Mouse (Mus musculus): ENCODE results near the gene Serpinb1a. TPM values are rescaled to one million over a fixed set of nuclear protein-coding genes. Genes with fewer than 3 reads are reported as not detected.

The Serpinb1a gene
- polyA plus RNA-seq, 1 experiment from 2014 or later = 1.7 TPM

GRCm38 (mm10) chr13:32832776-32833175, 18.2 kb downstream of the Serpinb1a start:
- Histone ChIP-seq H3K4me3 (no peak overlapping the region), H3K27me3 (no peaks in the 10 kb centered on the region), H3K4me2 (no peak overlapping the region), H3K9ac (no peak overlapping the region), H3K9me3 (no peaks in the 10 kb centered on the region), H3K4me1 (replicated peaks) (no peaks in the 10 kb centered on the region), H3K27ac (replicated peaks) (no peak overlapping the region), H3K36me3 (no peaks in the 10 kb centered on the region)
- no peak for ATAC-seq (ENCODE audit: low FRiP score, low read depth)
- WGBS = 71% methylated on average over 3 of the region's 3 CpGs

GRCm38 (mm10) chr13:32831505-32832273, 19.3 kb downstream of the Serpinb1a start:
- WGBS = 86% methylated on average over 3 of the region's 3 CpGs
- Histone ChIP-seq H3K4me1 (replicated peaks) (no peaks in the 10 kb centered on the region), H3K9me3 (no peaks in the 10 kb centered on the region), H3K27ac (replicated peaks) (no peak overlapping the region), H3K4me2 (no peak overlapping the region), H3K9ac (no peak overlapping the region), H3K4me3 (no peak overlapping the region), H3K36me3 (no peaks in the 10 kb centered on the region), H3K27me3 (no peaks in the 10 kb centered on the region)
- no peak for ATAC-seq (ENCODE audit: low FRiP score, low read depth)

- Histone ChIP-seq H3K27ac (replicated peaks) (no peak overlapping the region), H3K4me2 (no peak overlapping the region), H3K9ac (no peak overlapping the region), H3K9me3 (no peaks in the 10 kb centered on the region), H3K4me1 (replicated peaks) (no peaks in the 10 kb centered on the region), H3K36me3 (no peaks in the 10 kb centered on the region), H3K4me3 (no peak overlapping the region), H3K27me3 (no peaks in the 10 kb centered on the region)
- WGBS = 91% methylated on average over 4 of the region's 4 CpGs
- ATAC-seq (ENCODE audit: low FRiP score, low read depth) = no peak
Observed at GRCm38 (mm10) chr13:32828886-32829285, 22.1 kb downstream of the Serpinb1a start.

GRCm38 (mm10) chr13:32827951-32828350, 23.0 kb downstream of the Serpinb1a start:
- H3K9me3 ChIP-seq = no peaks in the 10 kb centered on the region
- no peaks in the 10 kb centered on the region for H3K27me3 ChIP-seq
- 0 out of 2 replicates have a peak, but pooled peaks have one; percentile 35 for ATAC-seq (ENCODE audit: low FRiP score, low read depth)
- H3K4me2 ChIP-seq = no peak overlapping the region
- no peak overlapping the region for H3K27ac ChIP-seq (replicated peaks)
- no peaks in the 10 kb centered on the region for H3K4me1 ChIP-seq (replicated peaks)
- no peaks in the 10 kb centered on the region for H3K36me3 ChIP-seq
- no peak overlapping the region for H3K4me3 ChIP-seq
- WGBS = 53% methylated on average over 4 of the region's 4 CpGs
- no peak overlapping the region for H3K9ac ChIP-seq

GRCm38 (mm10) chr13:32827111-32827822, 23.7 kb downstream of the Serpinb1a start:
- no peaks in the 10 kb centered on the region for H3K9me3 ChIP-seq
- no peaks in the 10 kb centered on the region for H3K4me1 ChIP-seq (replicated peaks)
- no peak overlapping the region for H3K27ac ChIP-seq (replicated peaks)
- 85% methylated on average over 3 of the region's 3 CpGs for WGBS
- peaks cover 4% of the 10 kb centered on the region; the same call in 1 of the 2 replicates for H3K36me3 ChIP-seq
- no peak overlapping the region for H3K9ac ChIP-seq
- no peak overlapping the region for H3K4me2 ChIP-seq
- H3K27me3 ChIP-seq = no peaks in the 10 kb centered on the region
- H3K4me3 ChIP-seq = no peak overlapping the region
- no peak for ATAC-seq (ENCODE audit: low FRiP score, low read depth)

- no peak overlapping the region for H3K27ac ChIP-seq (replicated peaks)
- H3K27me3 ChIP-seq = no peaks in the 10 kb centered on the region
- no peak overlapping the region for H3K9ac ChIP-seq
- no peak for ATAC-seq (ENCODE audit: low FRiP score, low read depth)
- H3K9me3 ChIP-seq = no peaks in the 10 kb centered on the region
- H3K4me2 ChIP-seq = no peak overlapping the region
- no peaks in the 10 kb centered on the region for H3K4me1 ChIP-seq (replicated peaks)
- H3K36me3 ChIP-seq = peaks cover 19% of the 10 kb centered on the region
- WGBS = 93% methylated on average over 8 of the region's 8 CpGs
- no peak overlapping the region for H3K4me3 ChIP-seq
Observed at GRCm38 (mm10) chr13:32825546-32825945, 25.4 kb downstream of the Serpinb1a start.

- H3K4me1 ChIP-seq (replicated peaks) = no peaks in the 10 kb centered on the region
- peaks cover 24% of the 10 kb centered on the region for H3K36me3 ChIP-seq
- no peaks in the 10 kb centered on the region for H3K9me3 ChIP-seq
- H3K27me3 ChIP-seq = no peaks in the 10 kb centered on the region
- H3K4me3 ChIP-seq = no peak overlapping the region
- no peak overlapping the region for H3K4me2 ChIP-seq
- H3K9ac ChIP-seq = no peak overlapping the region
- no peak overlapping the region for H3K27ac ChIP-seq (replicated peaks)
- ATAC-seq (ENCODE audit: low FRiP score, low read depth) = no peak
- WGBS = 84% methylated on average over 6 of the region's 6 CpGs
Observed at GRCm38 (mm10) chr13:32824377-32825330, 26.3 kb downstream of the Serpinb1a start.

- Histone ChIP-seq H3K9ac (no peak overlapping the region), H3K27ac (replicated peaks) (no peak overlapping the region), H3K4me2 (no peak overlapping the region), H3K9me3 (no peaks in the 10 kb centered on the region), H3K4me1 (replicated peaks) (no peaks in the 10 kb centered on the region), H3K27me3 (no peaks in the 10 kb centered on the region), H3K36me3 (peaks cover 39% of the 10 kb centered on the region), H3K4me3 (no peak overlapping the region)
- no peak for ATAC-seq (ENCODE audit: low FRiP score, low read depth)
- 86% methylated on average over 6 of the region's 6 CpGs for WGBS
Observed at GRCm38 (mm10) chr13:32823126-32823525, 27.9 kb downstream of the Serpinb1a start.

GRCm38 (mm10) chr13:32821671-32822070, 29.3 kb downstream of the Serpinb1a start:
- Histone ChIP-seq H3K9me3 (no peaks in the 10 kb centered on the region), H3K4me1 (replicated peaks) (no peaks in the 10 kb centered on the region), H3K4me2 (no peak overlapping the region), H3K27ac (replicated peaks) (no peak overlapping the region), H3K9ac (no peak overlapping the region), H3K4me3 (no peak overlapping the region), H3K27me3 (no peaks in the 10 kb centered on the region), H3K36me3 (peaks cover 50% of the 10 kb centered on the region)
- ATAC-seq (ENCODE audit: low FRiP score, low read depth) = no peak
- WGBS = 97% methylated on average over 4 of the region's 4 CpGs

GRCm38 (mm10) chr13:32819926-32820325, 31.1 kb downstream of the Serpinb1a start:
- 89% methylated on average over 5 of the region's 5 CpGs for WGBS
- Histone ChIP-seq H3K4me1 (replicated peaks) (no peaks in the 10 kb centered on the region), H3K4me2 (no peak overlapping the region), H3K36me3 (peaks cover 57% of the 10 kb centered on the region), H3K4me3 (no peak overlapping the region), H3K27me3 (no peaks in the 10 kb centered on the region), H3K9ac (no peak overlapping the region), H3K27ac (replicated peaks) (no peak overlapping the region), H3K9me3 (no peaks in the 10 kb centered on the region)
- ATAC-seq (ENCODE audit: low FRiP score, low read depth) = no peak

GRCm38 (mm10) chr13:32819241-32819640, 31.7 kb downstream of the Serpinb1a start:
- peaks cover 59% of the 10 kb centered on the region for H3K36me3 ChIP-seq
- over 99% methylated on average over 3 of the region's 3 CpGs for WGBS
- H3K27me3 ChIP-seq = no peaks in the 10 kb centered on the region
- H3K4me2 ChIP-seq = no peak overlapping the region
- ATAC-seq (ENCODE audit: low FRiP score, low read depth) = no peak
- no peaks in the 10 kb centered on the region for H3K9me3 ChIP-seq
- no peak overlapping the region for H3K27ac ChIP-seq (replicated peaks)
- H3K4me1 ChIP-seq (replicated peaks) = no peaks in the 10 kb centered on the region
- no peak overlapping the region for H3K9ac ChIP-seq
- no peak overlapping the region for H3K4me3 ChIP-seq

Measured in hindbrain, embryonic 15.5 days (tissue).